Mouse (Mus musculus) E14TG2a.4 (cell line): ENCODE measurements around the gene Timm10.
A peak's percentile ranks its signal among the peaks of the same experiment; 100 is the strongest.

Source experiments
- H3K27me3 ChIP-seq: 2 replicates; pipeline ENCODE4 v1.6.1; 2014; ENCODE audit warnings: low read length, control low read depth; ENCODE audit not compliant: insufficient read depth
- H3K36me3 ChIP-seq: 2 replicates; pipeline ENCODE4 v1.6.1; 2014; ENCODE audit warnings: low read length, control low read depth; ENCODE audit not compliant: insufficient read depth
- H3K4me1 ChIP-seq: replicated peaks from 2 replicates; pipeline ENCODE4 v1.6.1; 2014; ENCODE audit warnings: low read depth, low read length, control low read depth
- H3K4me3 ChIP-seq: replicated peaks from 2 replicates; pipeline ENCODE4 v1.5.1; 2014; ENCODE audit warnings: mild to moderate bottlenecking, low read length
- H3K9me3 ChIP-seq: 2 replicates; pipeline ENCODE4 v1.6.1; 2014; ENCODE audit warnings: low read length, control low read depth
- CTCF ChIP-seq: conservative IDR thresholded peaks from 2 replicates; pipeline ENCODE4 v1.5.1; 2014; ENCODE audit warnings: low read length
- NANOG ChIP-seq: IDR thresholded peaks from 2 replicates; pipeline ENCODE4 v1.6.1; 2014; ENCODE audit warnings: borderline replicate concordance, low read length, mixed read lengths
- POU5F1 ChIP-seq: IDR thresholded peaks from 2 replicates; pipeline ENCODE4 v1.6.1; 2014; ENCODE audit warnings: low read length, borderline replicate concordance

Gene Timm10

GRCm38 (mm10) chr2:84841905-84842304, 15.1 kb downstream of the Timm10 start:
- TF ChIP-seq CTCF (no peak), NANOG (no peak), POU5F1 (no peak)
- Histone ChIP-seq H3K36me3 (peaks cover 55% of the 10 kb centered on the region), H3K27me3 (peaks cover 39% of the 10 kb centered on the region), H3K9me3 (no peaks in the 10 kb centered on the region), H3K4me3 (no peak overlapping the region), H3K4me1 (peaks cover 43% of the 10 kb centered on the region)

DNA sequence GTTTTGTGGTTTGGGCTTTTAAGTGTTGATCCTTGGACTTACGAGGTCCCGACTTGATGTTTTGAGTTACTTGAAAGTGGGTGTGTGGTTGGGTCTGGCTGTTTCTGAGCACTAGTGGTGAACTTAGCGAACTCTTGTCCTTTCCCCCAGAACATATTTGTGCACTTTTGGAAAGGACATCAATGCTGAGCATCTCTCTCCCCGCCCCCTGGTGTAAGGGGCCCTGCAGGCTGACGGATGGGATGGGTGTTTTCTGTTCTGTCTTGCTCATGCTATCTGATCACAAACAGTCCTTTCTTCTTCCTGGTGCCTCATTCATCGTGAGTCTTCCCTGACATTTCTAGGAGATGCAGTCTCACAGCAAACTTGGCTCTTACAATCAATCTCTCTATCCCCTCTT, 16.9 kb downstream of the Timm10 start:
- Histone ChIP-seq H3K4me1 (peaks cover 26% of the 10 kb centered on the region), H3K4me3 (no peak overlapping the region), H3K36me3 (peaks cover 72% of the 10 kb centered on the region), H3K27me3 (peaks cover 36% of the 10 kb centered on the region), H3K9me3 (no peaks in the 10 kb centered on the region)
- TF ChIP-seq CTCF (no peak), POU5F1 (no peak), NANOG (no peak)

GRCm38 (mm10) chr2:84845226-84845625, 18.4 kb downstream of the Timm10 start:
- peaks cover 15% of the 10 kb centered on the region for H3K4me1 ChIP-seq
- peaks cover 21% of the 10 kb centered on the region for H3K27me3 ChIP-seq
- TF ChIP-seq CTCF (no peak), NANOG (no peak), POU5F1 (no peak)
- H3K9me3 ChIP-seq = no peaks in the 10 kb centered on the region
- H3K36me3 ChIP-seq = peaks cover 87% of the 10 kb centered on the region
- H3K4me3 ChIP-seq = no peak overlapping the region

GRCm38 (mm10) chr2:84850407-84851129, 23.8 kb downstream of the Timm10 start:
- Histone ChIP-seq H3K27me3 (no peaks in the 10 kb centered on the region), H3K4me1 (peaks cover 18% of the 10 kb centered on the region), H3K4me3 (no peak overlapping the region), H3K9me3 (no peaks in the 10 kb centered on the region), H3K36me3 (peaks cover 92% of the 10 kb centered on the region)
- no peak for TF ChIP-seq POU5F1

DNA sequence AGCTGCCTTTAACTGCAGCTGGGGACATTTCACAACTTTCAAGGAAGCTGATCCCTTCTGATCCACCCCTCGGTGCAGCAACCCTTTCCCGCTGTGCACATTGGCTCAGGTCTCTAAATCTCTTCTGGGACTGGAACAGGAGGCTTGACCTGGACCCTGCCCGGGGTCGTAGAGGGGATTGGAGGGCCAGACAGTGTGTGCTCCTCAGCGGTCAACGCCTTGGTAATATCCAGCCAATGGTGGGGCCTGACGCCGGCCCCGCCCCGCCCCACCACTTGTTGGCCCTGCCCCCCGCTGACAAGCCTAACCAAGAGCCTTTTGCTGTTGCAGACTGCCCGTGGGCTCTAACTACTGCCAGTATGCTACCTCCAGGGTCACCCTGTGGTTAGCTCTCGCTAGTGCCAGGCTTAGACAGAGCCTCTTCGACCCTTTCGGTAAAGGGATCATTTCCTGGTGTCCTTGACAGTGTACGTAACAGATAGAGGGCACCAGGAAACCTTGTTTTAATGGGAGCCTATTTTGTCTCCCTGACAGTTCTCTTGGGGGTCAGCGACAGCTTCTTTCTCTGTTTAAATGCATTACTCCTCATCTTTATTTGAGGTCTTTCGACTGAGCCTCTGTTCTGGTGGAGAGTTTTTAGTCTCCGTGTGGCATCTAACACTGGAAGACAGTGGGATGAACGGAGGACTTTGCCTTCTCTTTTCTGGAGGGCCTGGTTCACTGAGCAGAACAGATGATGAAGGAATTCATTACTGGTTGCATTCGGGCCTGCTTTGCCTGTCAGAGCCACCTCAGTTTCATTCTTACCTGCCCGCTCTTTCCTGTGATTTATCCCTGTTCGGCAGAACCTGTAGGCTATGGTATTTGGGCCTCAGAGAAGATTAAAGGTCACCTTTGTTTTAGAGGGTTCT, 24.6 kb downstream of the Timm10 start:
- no peak for TF ChIP-seq NANOG
- no peak for TF ChIP-seq POU5F1
- TF ChIP-seq CTCF = no peak
- no peak overlapping the region for H3K4me3 ChIP-seq
- H3K27me3 ChIP-seq = no peaks in the 10 kb centered on the region
- peaks cover 18% of the 10 kb centered on the region for H3K4me1 ChIP-seq
- H3K36me3 ChIP-seq = peaks cover 92% of the 10 kb centered on the region
- H3K9me3 ChIP-seq = no peaks in the 10 kb centered on the region

- Histone ChIP-seq H3K4me3 (no peak overlapping the region), H3K36me3 (peaks cover 92% of the 10 kb centered on the region), H3K27me3 (no peaks in the 10 kb centered on the region), H3K9me3 (peaks cover 6% of the 10 kb centered on the region), H3K4me1 (peaks cover 14% of the 10 kb centered on the region)
- TF ChIP-seq CTCF (peak; percentile 47), NANOG (no peak)
Observed at GRCm38 (mm10) chr2:84855732-84856131, 28.9 kb downstream of the Timm10 start.

DNA sequence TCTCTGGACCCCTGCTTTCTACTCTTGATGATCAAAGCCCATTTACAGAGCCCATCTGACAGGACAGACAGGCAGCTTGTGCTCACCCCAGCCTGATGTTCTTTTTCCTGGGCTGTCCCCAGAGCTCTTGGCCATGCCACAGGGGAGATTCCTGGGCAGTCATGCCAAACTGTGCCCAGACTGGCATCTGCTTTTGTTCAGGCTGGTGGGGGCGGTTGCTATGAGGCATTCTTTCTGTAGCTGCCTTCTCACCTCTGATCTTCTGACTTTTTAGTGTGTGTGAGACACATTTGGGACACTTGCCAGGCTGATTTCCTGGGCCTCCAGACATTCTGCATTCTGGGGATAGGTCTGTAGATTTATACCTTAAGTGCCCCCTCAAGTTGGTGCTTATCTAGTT, 31.8 kb downstream of the Timm10 start:
- Histone ChIP-seq H3K9me3 (peaks cover 6% of the 10 kb centered on the region), H3K4me1 (0 out of 2 replicates have a peak, but pooled peaks cover 1% of the 10 kb centered on the region), H3K36me3 (peaks cover 98% of the 10 kb centered on the region), H3K27me3 (no peaks in the 10 kb centered on the region), H3K4me3 (no peak overlapping the region)
- TF ChIP-seq NANOG (no peak), POU5F1 (no peak), CTCF (no peak)

DNA sequence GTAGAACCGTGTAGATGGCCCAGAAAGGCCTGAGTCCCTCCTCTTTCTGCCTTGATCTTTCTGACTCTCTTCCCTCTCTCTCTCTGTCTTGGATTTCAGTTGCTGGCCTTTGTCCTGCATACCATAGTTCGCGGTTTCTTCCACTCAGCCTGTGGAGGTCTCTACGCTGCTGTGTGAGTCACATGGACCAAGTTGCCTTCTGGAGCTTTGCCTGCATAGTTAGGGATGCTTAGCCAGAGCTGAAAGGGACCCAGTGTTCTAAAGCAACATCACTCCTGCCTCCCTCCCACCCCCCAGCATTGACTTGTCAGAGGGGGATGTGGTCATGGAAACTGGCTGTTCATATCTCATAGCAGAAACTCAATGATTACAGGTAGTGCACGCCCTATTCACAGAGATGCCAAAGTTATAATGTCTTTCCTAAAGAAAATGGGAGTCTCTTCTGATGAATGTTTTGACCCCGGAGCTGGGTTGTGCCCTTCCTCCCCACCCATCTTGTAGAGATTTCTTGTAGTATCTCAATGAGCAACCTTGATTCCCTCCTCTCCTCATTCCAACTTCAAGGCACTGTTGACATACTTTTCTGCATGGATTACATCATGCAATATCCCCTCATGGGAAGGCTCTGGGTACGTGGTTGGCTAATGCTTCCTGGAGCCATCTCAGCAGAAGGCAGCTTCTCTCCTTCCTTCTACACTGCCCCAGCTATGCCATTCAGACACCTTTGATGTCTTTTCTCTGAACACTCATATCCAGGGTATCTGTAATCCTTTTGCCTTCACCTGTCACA, 33.4 kb downstream of the Timm10 start:
- H3K27me3 ChIP-seq = peaks cover 10% of the 10 kb centered on the region
- H3K4me3 ChIP-seq = no peak overlapping the region
- TF ChIP-seq POU5F1 (no peak), NANOG (no peak), CTCF (no peak)
- peaks cover 6% of the 10 kb centered on the region for H3K9me3 ChIP-seq
- peaks cover 85% of the 10 kb centered on the region for H3K36me3 ChIP-seq
- no peaks in the 10 kb centered on the region for H3K4me1 ChIP-seq
